Mouse (Mus musculus): ENCODE measurements around the gene Mrm1.
"Not testable (repeated sequence)": the region's sequence is repeated elsewhere in the genome, so short reads cannot be mapped to it uniquely, and the experiment has no call there.

Mrm1 gene

GRCm38 (mm10) chr11:84818961-84819692 lies at the start of gene Mrm1:
Mrm1 (minus strand) TSS chr11:84819515.
- DNase-seq: peak; percentile 98

- no peak for DNase-seq
These were observed 49.5 kb upstream of the Mrm1 start for GRCm38 (mm10) chr11:84868786-84869259.

- DNase-seq: no peak
These were observed 48.3 kb upstream of the Mrm1 start for GRCm38 (mm10) chr11:84867586-84867985.

- peak; percentile 56 for DNase-seq
These were observed 46.0 kb upstream of the Mrm1 start for GRCm38 (mm10) chr11:84865268-84865667.

GRCm38 (mm10) chr11:84855285-84855684 lies 36.0 kb upstream of the Mrm1 start:
- no peak for DNase-seq

GRCm38 (mm10) chr11:84847475-84848090 lies 28.3 kb upstream of the Mrm1 start:
- no peak for DNase-seq

- DNase-seq: no peak
These were observed 27.6 kb upstream of the Mrm1 start for GRCm38 (mm10) chr11:84846741-84847474.

- no peak for DNase-seq
These were observed 20.0 kb upstream of the Mrm1 start for GRCm38 (mm10) chr11:84839330-84839729.

- not testable (repeated sequence) for DNase-seq
These were observed 10.2 kb upstream of the Mrm1 start for GRCm38 (mm10) chr11:84829495-84829894.

GRCm38 (mm10) chr11:84828516-84829399 lies 9.4 kb upstream of the Mrm1 start, which contains the start of gene Dhrs11:
Dhrs11 (minus strand) TSS chr11:84828994.
- peak; percentile 96 for DNase-seq

GRCm38 (mm10) chr11:84827901-84828503 lies 8.7 kb upstream of the Mrm1 start:
- DNase-seq: peak; percentile 17

- peak; percentile 22 for DNase-seq
These were observed 8.2 kb upstream of the Mrm1 start for GRCm38 (mm10) chr11:84827492-84827891.

- DNase-seq: peak; percentile 87
These were observed 6.9 kb upstream of the Mrm1 start for GRCm38 (mm10) chr11:84826185-84826584.

- peak; percentile 23 for DNase-seq
These were observed 6.0 kb upstream of the Mrm1 start for GRCm38 (mm10) chr11:84825261-84825807.

- no peak for DNase-seq
These were observed 4.2 kb upstream of the Mrm1 start for GRCm38 (mm10) chr11:84823484-84823897.

GRCm38 (mm10) chr11:84822487-84822886 lies 3.2 kb upstream of the Mrm1 start:
- DNase-seq: no peak

GRCm38 (mm10) chr11:84821131-84821770 lies 1.9 kb upstream of the Mrm1 start:
- peak; percentile 15 for DNase-seq

GRCm38 (mm10) chr11:84818085-84818960 lies 992 bp downstream of the Mrm1 start:
- DNase-seq: peak; percentile 80

- DNase-seq: no peak
These were observed 2.0 kb downstream of the Mrm1 start for GRCm38 (mm10) chr11:84817362-84817761.
